Mouse (Mus musculus) liver, embryonic 14.5 days (tissue): ENCODE measurements around the gene Cpne7. TPM values are rescaled to one million over a fixed set of nuclear protein-coding genes. Genes with fewer than 3 reads are reported as not detected.
"Not testable (repeated sequence)": the region's sequence is repeated elsewhere in the genome, so short reads cannot be mapped to it uniquely, and the experiment has no call there.

Source experiments
- ATAC-seq: fragments of 200-750 bp; cut with Nextera tagmentation; 2 replicates; pipeline ENCODE4 v1.8.0; 2017; ENCODE audit warnings: moderate number of reproducible peaks, mild to moderate bottlenecking, moderate library complexity; ENCODE audit not compliant: insufficient read depth
- DNase-seq, 3 experiments: peaks; one replicate each; pipeline ENCODE4 v3.0.0-alpha.2; 2012 to 2013; ENCODE audit warnings: low read depth in 3 of 3, low spot score in 3 of 3
- H3K27ac ChIP-seq: fragments of 300-500 bp; sonication (generic); 2 replicates; pipeline ENCODE4 v1.5.1; 2014; ENCODE audit warnings: moderate library complexity, mild to moderate bottlenecking, control low read depth, inconsistent platforms
- H3K27me3 ChIP-seq: fragments of 300-500 bp; sonication (generic); 2 replicates; pipeline ENCODE4 v1.6.1; 2014; ENCODE audit warnings: mild to moderate bottlenecking, low read length, moderate library complexity; ENCODE audit not compliant: control insufficient read depth, insufficient read depth
- H3K36me3 ChIP-seq: fragments of 300-500 bp; sonication (generic); replicated peaks from 2 replicates; pipeline ENCODE4 v1.6.1; 2014; ENCODE audit warnings: low read depth; ENCODE audit not compliant: control insufficient read depth, insufficient read depth
- H3K4me1 ChIP-seq, 2 experiments: fragments of 200-500 bp in 1 of 2; fragments of 300-500 bp in 1 of 2; sonication (generic) in 1 of 2; replicated peaks; 2 replicates each; pipeline ENCODE4 v1.6.1; 2012 to 2014; ENCODE audit warnings: antibody characterized with exemption in 1 of 2, inconsistent platforms in 1 of 2, low read length in 1 of 2; ENCODE audit not compliant: control insufficient read depth in 2 of 2, insufficient read depth in 2 of 2
- H3K4me2 ChIP-seq: fragments of 300-500 bp; sonication (generic); 2 replicates; pipeline ENCODE4 v1.6.1; 2014; ENCODE audit warnings: low read depth, mild to moderate bottlenecking, control low read depth, moderate library complexity
- H3K4me3 ChIP-seq, 2 experiments: fragments of 200-500 bp in 1 of 2; fragments of 300-500 bp in 1 of 2; sonication (generic) in 1 of 2; 2 replicates each; pipeline ENCODE4 v1.5.1; 2012 to 2014; ENCODE audit warnings: low read depth in 2 of 2, low read length in 2 of 2, mild to moderate bottlenecking in 2 of 2, control low read depth in 1 of 2, inconsistent platforms in 1 of 2, moderate library complexity in 1 of 2; ENCODE audit not compliant: insufficient read depth in 1 of 2
- H3K9ac ChIP-seq: fragments of 300-500 bp; sonication (generic); replicated peaks from 2 replicates; pipeline ENCODE4 v1.6.1; 2014; ENCODE audit warnings: mild to moderate bottlenecking, control low read depth, moderate library complexity
- H3K9me3 ChIP-seq: fragments of 300-500 bp; sonication (generic); 2 replicates; pipeline ENCODE4 v1.6.1; 2016; ENCODE audit warnings: low read length, mixed read lengths; ENCODE audit not compliant: control insufficient read depth
- CTCF ChIP-seq: IDR thresholded peaks from 2 replicates; pipeline ENCODE4 v1.5.1; 2016; ENCODE audit warnings: antibody characterized with exemption, low read depth, control low read depth
- EP300 ChIP-seq: IDR thresholded peaks from 2 replicates; pipeline ENCODE4 v1.6.1; 2016; ENCODE audit warnings: antibody characterized with exemption, low read depth
- WGBS: fragments of 180-500 bp; shearing (Covaris S2); extraction: QIAGEN DNeasy Blood & Tissue Kit; methylation state at CpG from one replicate; pipeline ENCODE4 v1.1.7; 2014; ENCODE audit not compliant: insufficient replicate concordance; 5-methylcytosine and 5-hydroxymethylcytosine counted together
- polyA plus RNA-seq, 2 experiments: library from polyadenylated mRNA; depleted of rRNA in 1 of 2; stranded (reverse) in 1 of 2; unstranded in 1 of 2; fragments of >200 nt; fragmentation: Nextera tagmentation in 1 of 2; extraction: Ambion mirVana in 1 of 2; gene quantifications; 2 replicates each; pipeline versions ENCODE4 v1.2.1 to v1.2.3; 2012 to 2014

Cpne7 gene
- polyA plus RNA-seq, 2 experiments: 0.65 to 1.9 TPM

GRCm38 (mm10) chr8:123101735-123102685 lies 15.2 kb upstream of the Cpne7 start, which contains the start of gene Rpl13:
TSS of gene Rpl13 (plus strand) at chr8:123102350.
- peak within 1 kb of the TSS; percentile 79 to 85 for H3K4me3 ChIP-seq
- peak within 1 kb of the TSS; percentile 97 for H3K4me2 ChIP-seq
- H3K27me3 ChIP-seq: no peaks in the 10 kb centered on the region
- peaks cover 4 to 6% of the 10 kb centered on the region in 2 experiments for H3K4me1 ChIP-seq
- under 1% methylated on average over 56 of the region's 56 CpGs for WGBS
- DNase-seq: peak; percentile 89 to 92 (median 92)
- peak; percentile 93 for ATAC-seq
- H3K9me3 ChIP-seq: no peaks in the 10 kb centered on the region
- peak within 1 kb of the TSS; percentile 94 for H3K9ac ChIP-seq
- H3K27ac ChIP-seq: peak within 1 kb of the TSS; percentile 75
- peaks cover 25% of the 10 kb centered on the region for H3K36me3 ChIP-seq
- peak; percentile 6; the same call in 1 of the 2 replicates for TF ChIP-seq EP300
- no peak for TF ChIP-seq CTCF

- not testable (repeated sequence) for H3K9me3 ChIP-seq, H3K27me3 ChIP-seq, H3K4me1 ChIP-seq, ATAC-seq, DNase-seq
- peak overlapping the region; percentile 79 to 85 for H3K4me3 ChIP-seq
- peak overlapping the region; percentile 94 for H3K9ac ChIP-seq
- peaks cover 25% of the 10 kb centered on the region for H3K36me3 ChIP-seq
- H3K27ac ChIP-seq: peak overlapping the region; percentile 75
- under 1% methylated on average over 26 of the region's 26 CpGs for WGBS
- peak overlapping the region; percentile 97 for H3K4me2 ChIP-seq
Measured at GRCm38 (mm10) chr8:123102855-123103254, 14.3 kb upstream of the Cpne7 start.

DNA sequence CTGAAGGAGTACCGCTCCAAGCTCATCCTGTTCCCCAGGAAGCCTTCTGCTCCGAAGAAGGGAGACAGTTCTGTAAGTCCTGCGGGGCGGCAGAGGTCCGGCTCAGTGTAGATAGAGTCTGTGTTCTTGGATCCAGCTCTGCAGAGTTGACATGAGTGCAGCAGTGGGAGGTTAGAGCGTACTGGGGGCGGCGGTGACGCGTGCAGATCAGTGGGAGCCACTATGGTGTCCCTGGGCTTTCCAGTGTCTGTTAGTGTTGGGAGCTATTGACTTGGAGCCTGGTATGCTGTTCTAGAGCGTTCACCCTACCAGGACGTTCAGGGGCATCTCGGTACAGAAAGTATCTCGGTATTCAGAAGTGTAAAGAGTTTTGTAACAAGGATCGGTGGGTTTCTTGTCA lies 13.9 kb upstream of the Cpne7 start:
- DNase-seq: no peak
- Histone ChIP-seq H3K4me1 (peaks cover 4 to 6% of the 10 kb centered on the region in 2 experiments), H3K27ac (peak overlapping the region; percentile 75), H3K36me3 (peaks cover 25% of the 10 kb centered on the region), H3K4me3 (peak overlapping the region; percentile 79 to 85), H3K9ac (peak overlapping the region; percentile 94), H3K9me3 (no peaks in the 10 kb centered on the region), H3K27me3 (no peaks in the 10 kb centered on the region), H3K4me2 (peak overlapping the region; percentile 97)
- TF ChIP-seq EP300 (no peak), CTCF (no peak)
- ATAC-seq: no peak
- WGBS: 4% methylated on average over 15 of the region's 15 CpGs

GRCm38 (mm10) chr8:123104046-123104767 lies 13.0 kb upstream of the Cpne7 start:
- peak overlapping the region; percentile 75 for H3K27ac ChIP-seq
- peaks cover 25% of the 10 kb centered on the region for H3K36me3 ChIP-seq
- no peaks in the 10 kb centered on the region for H3K9me3 ChIP-seq
- peak overlapping the region; percentile 94 for H3K9ac ChIP-seq
- peaks cover 4 to 6% of the 10 kb centered on the region in 2 experiments for H3K4me1 ChIP-seq
- H3K4me2 ChIP-seq: peak overlapping the region; percentile 97
- 79% methylated on average over 6 of the region's 6 CpGs for WGBS
- no peak for DNase-seq
- no peaks in the 10 kb centered on the region for H3K27me3 ChIP-seq
- TF ChIP-seq CTCF: no peak
- no peak for TF ChIP-seq EP300
- H3K4me3 ChIP-seq: peak overlapping the region; percentile 79 to 85
- no peak for ATAC-seq
